Mouse (Mus musculus) spleen, postnatal 14 days (tissue): Measurements from ENCODE around the gene Vmn1r113.
"Not testable (repeated sequence)": the region's sequence is repeated elsewhere in the genome, so short reads cannot be mapped to it uniquely, and the experiment has no call there.

ENCODE experiments used
- DNase-seq, 2 experiments: peaks; one replicate each; pipeline ENCODE4 v3.0.0; 2021 to 2022; ENCODE audit warnings: low spot score in 2 of 2

Gene Vmn1r113

DNA sequence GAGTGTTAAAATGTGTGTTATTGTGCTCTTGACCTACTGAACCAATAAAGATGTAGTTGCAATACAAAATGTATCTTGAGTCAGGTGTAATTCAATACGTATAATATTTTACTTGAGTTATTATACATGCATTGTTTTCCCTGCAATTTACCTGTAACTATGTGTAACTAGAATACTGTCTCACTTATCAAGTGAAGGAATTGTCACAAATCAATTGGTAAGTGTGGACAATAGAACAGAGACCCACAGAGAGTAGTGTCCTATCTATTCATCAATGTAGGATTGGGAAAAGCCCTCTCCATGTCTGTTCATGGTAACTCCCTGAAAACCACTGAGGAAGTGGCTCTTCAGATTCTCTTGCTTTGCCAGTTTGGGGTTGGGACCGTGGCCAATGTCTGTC is at the start of gene Vmn1r113:
TSS of gene Vmn1r113 (plus strand) at position 301 of the 400 bp plus-strand sequence.
- DNase-seq: not testable (repeated sequence)

DNA sequence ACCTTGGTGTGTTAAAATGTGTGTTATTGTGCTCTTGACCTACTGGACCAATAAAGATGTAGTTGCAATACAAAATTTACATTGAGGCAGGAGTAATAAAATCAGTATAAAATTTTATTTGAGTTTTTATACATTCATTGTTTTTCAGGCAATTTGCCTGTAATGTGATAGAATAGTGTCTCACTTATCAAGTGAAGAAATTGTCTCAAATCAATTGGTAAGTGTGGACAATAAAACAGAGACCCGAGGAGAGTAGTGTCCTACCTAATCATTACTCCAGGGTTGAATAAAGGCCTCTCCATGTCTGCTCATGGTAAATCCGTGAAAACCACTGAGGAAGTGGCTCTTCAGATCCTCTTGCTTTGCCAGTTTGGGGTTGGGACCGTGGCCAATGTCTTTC is 16.2 kb upstream of the Vmn1r113 start, which contains the start of gene Vmn1r112:
TSS of gene Vmn1r112 (plus strand) at position 301 of the 400 bp plus-strand sequence.
- DNase-seq: not testable (repeated sequence)

- DNase-seq: not testable (repeated sequence)
Measured at GRCm38 (mm10) chr7:20812086-20812485, 25.0 kb downstream of the Vmn1r113 start, which contains the start of gene Vmn1r114. Gene Vmn1r114 (minus strand): TSS chr7:20812186.
